Mouse (Mus musculus) CH12.LX (cell line): ENCODE data around the gene Mfsd14a.

Experiments
- CTCF ChIP-seq, 2 experiments: IDR thresholded peaks in 1 of 2; conservative IDR thresholded peaks in 1 of 2; 2 replicates each; pipeline ENCODE4 v1.5.1; 2011 to 2012; ENCODE audit warnings: low read depth in 2 of 2, low read length in 2 of 2, improper control_type of control experiment in 1 of 2, inconsistent platforms in 1 of 2, mild to moderate bottlenecking in 1 of 2, moderate library complexity in 1 of 2
- MAX ChIP-seq: IDR thresholded peaks from 2 replicates; pipeline ENCODE4 v1.6.1; 2011; ENCODE audit warnings: low read length, improper control_type of control experiment
- ZC3H11A ChIP-seq: IDR thresholded peaks from 2 replicates; pipeline ENCODE4 v1.6.1; 2012; ENCODE audit warnings: low read depth, mild to moderate bottlenecking, inconsistent platforms, low read length, improper control_type of control experiment

DNA sequence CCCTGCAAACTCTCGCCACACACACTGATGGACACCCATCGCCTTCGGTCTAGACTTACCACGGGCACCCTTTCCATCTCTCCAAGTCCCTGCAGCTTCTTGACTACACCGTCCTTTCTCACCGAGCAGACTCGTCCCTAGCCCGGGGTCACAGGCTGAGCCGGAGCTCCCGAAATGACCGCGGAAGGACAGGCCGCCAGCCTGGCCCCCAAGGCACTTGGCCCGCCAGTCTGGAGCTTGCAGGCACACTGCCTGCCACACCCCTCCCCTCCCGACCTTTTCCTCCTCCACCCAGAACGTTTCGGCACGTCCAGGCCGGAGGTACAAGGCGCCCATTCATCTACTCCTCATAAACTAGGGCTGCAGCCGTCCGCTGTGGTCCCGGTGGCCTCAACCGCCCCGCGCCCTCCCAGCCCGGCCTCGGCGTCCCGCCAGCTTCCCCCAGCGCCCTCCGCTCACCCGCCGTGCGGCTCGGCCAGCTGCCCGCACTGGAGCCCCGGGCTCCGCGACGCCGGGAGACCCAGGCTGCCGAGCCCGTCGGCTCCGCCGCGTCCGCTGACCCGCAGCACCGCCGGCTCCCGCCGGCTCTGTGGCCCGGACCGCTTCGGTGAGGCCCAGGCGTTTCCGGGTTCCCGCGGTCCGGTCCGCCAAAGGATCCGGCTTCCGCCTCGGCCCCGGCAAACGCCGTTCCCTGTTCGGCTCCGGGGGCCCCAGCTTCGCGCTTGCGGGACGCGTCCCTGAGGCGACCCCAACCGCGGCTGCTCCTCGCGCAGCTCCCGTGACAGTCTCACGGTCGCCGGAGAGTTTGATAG, 49.4 kb upstream of the Mfsd14a start:
- TF ChIP-seq MAX (no peak), CTCF (conservative IDR thresholded peaks at IDR 0.05 in 1 of 2, IDR thresholded peaks at IDR 0.05 in 1 of 2; ENCODE audit: low read depth in 2 of 2, low read length in 2 of 2) (no peak), ZC3H11A (no peak)
